Mouse (Mus musculus): Measurements from ENCODE around the gene E2f6. TPM values are rescaled to one million over a fixed set of nuclear protein-coding genes. Genes with fewer than 3 reads are reported as not detected.

Gene E2f6
- total and polyA plus RNA-seq, 3 experiments: 35.4 to 67.0 TPM; not detected in 1

- Histone ChIP-seq H3K79me2 (ENCODE audit: control insufficient read depth, insufficient read depth, low read length, poor library complexity) (no peaks in the 10 kb centered on the region), H3K27ac (ENCODE audit: control insufficient read depth, low read depth, low read length) (no peak overlapping the region), H3K36me3 (ENCODE audit: control insufficient read depth in 1 of 2, insufficient read depth in 2 of 2, low read length in 2 of 2) (peaks cover 0 to 10% of the 10 kb centered on the region in 2 experiments; a peak in 2 of 4 replicates), H3K9ac (ENCODE audit: control insufficient read depth, low read depth, low read length, poor library complexity, severe bottlenecking) (no peak overlapping the region), H3K4me3 (ENCODE audit: control insufficient read depth in 1 of 2, insufficient read depth in 1 of 2, low read depth in 2 of 2, low read length in 2 of 2) (no peak overlapping the region), H3K9me3 (replicated peaks; ENCODE audit: insufficient read depth, low read length) (no peaks in the 10 kb centered on the region), H3K27me3 (ENCODE audit: control insufficient read depth in 1 of 2, insufficient read depth in 2 of 2, low read length in 2 of 2) (peaks cover under 1 to 6% of the 10 kb centered on the region in 2 experiments; a peak in 3 of 4 replicates), H3K4me1 (ENCODE audit: control insufficient read depth in 1 of 2, insufficient read depth in 2 of 2, low read length in 2 of 2) (peaks cover 4 to 10% of the 10 kb centered on the region in 2 experiments)
- TF ChIP-seq ZNF384 (IDR thresholded peaks at IDR 0.05; ENCODE audit: low read depth, low read length) (no peak), KAT2A (conservative IDR thresholded peaks at IDR 0.05; ENCODE audit: low read depth, low read length) (no peak), E2F4 (IDR thresholded peaks at IDR 0.05; ENCODE audit: borderline replicate concordance, low read depth, low read length) (no peak), SMC3 (IDR thresholded peaks at IDR 0.05; ENCODE audit: low read depth, low read length) (no peak), MYC (IDR thresholded peaks at IDR 0.05; ENCODE audit: low read depth, low read length) (no peak), TAL1 (IDR thresholded peaks at IDR 0.05; ENCODE audit: low read length) (no peak), BHLHE40 (IDR thresholded peaks at IDR 0.05; ENCODE audit: borderline replicate concordance, low read depth, low read length) (no peak), POLR2A (IDR thresholded peaks at IDR 0.05; ENCODE audit: control insufficient read depth in 1 of 2, insufficient read depth in 1 of 2, low read depth in 1 of 2, low read length in 2 of 2, poor library complexity in 1 of 2) (no peak), MAZ (IDR thresholded peaks at IDR 0.05; ENCODE audit: low read depth, low read length) (no peak), TCF12 (IDR thresholded peaks at IDR 0.05; ENCODE audit: low read depth, low read length) (no peak), NRF1 (IDR thresholded peaks at IDR 0.05; ENCODE audit: insufficient read depth, low read depth, low read length, poor library complexity, severe bottlenecking) (no peak), GABPA (IDR thresholded peaks at IDR 0.05; ENCODE audit: low read depth, low read length) (no peak), HCFC1 (IDR thresholded peaks at IDR 0.05; ENCODE audit: low read depth, low read length) (no peak), USF1 (IDR thresholded peaks at IDR 0.05; ENCODE audit: low read depth, low read length) (no peak), RCOR1 (IDR thresholded peaks at IDR 0.05; ENCODE audit: low read depth, low read length) (no peak)
- no peak for DNase-seq (ENCODE audit: low read depth, low spot score)
Observed at GRCm38 (mm10) chr12:16867306-16867705, 56.5 kb downstream of the E2f6 start.

GRCm38 (mm10) chr12:16868618-16869017, 57.9 kb downstream of the E2f6 start:
- Histone ChIP-seq H3K27ac (ENCODE audit: control insufficient read depth, low read depth, low read length) (no peak overlapping the region), H3K9ac (ENCODE audit: control insufficient read depth, low read depth, low read length, poor library complexity, severe bottlenecking) (no peak overlapping the region), H3K4me1 (ENCODE audit: control insufficient read depth in 1 of 2, insufficient read depth in 2 of 2, low read length in 2 of 2) (peaks cover 4 to 10% of the 10 kb centered on the region in 2 experiments), H3K36me3 (ENCODE audit: control insufficient read depth in 1 of 2, insufficient read depth in 2 of 2, low read length in 2 of 2) (peaks cover 0 to 10% of the 10 kb centered on the region in 2 experiments; a peak in 2 of 4 replicates), H3K79me2 (ENCODE audit: control insufficient read depth, insufficient read depth, low read length, poor library complexity) (no peaks in the 10 kb centered on the region), H3K9me3 (replicated peaks; ENCODE audit: insufficient read depth, low read length) (no peaks in the 10 kb centered on the region), H3K4me3 (ENCODE audit: control insufficient read depth in 1 of 2, insufficient read depth in 1 of 2, low read depth in 2 of 2, low read length in 2 of 2) (no peak overlapping the region), H3K27me3 (ENCODE audit: control insufficient read depth in 1 of 2, insufficient read depth in 2 of 2, low read length in 2 of 2) (peaks cover 0 to 2% of the 10 kb centered on the region in 2 experiments; a peak in 1 of 4 replicates)
- TF ChIP-seq MYB (IDR thresholded peaks at IDR 0.05; ENCODE audit: low read depth, low read length): no peak
- no peak for TF ChIP-seq NELFE (IDR thresholded peaks at IDR 0.05; ENCODE audit: low read depth, low read length)
- no peak for TF ChIP-seq MYC (IDR thresholded peaks at IDR 0.05; ENCODE audit: low read depth, low read length)
- no peak for TF ChIP-seq USF2 (IDR thresholded peaks at IDR 0.05; ENCODE audit: borderline replicate concordance in 1 of 2, insufficient read depth in 1 of 2, low read depth in 1 of 2, low read length in 2 of 2)
- TF ChIP-seq CTCF (IDR thresholded peaks at IDR 0.05 in 2 of 3, conservative IDR thresholded peaks at IDR 0.05 in 1 of 3; ENCODE audit: control insufficient read depth in 1 of 3, insufficient read depth in 1 of 3, low read depth in 2 of 3, low read length in 3 of 3, poor library complexity in 1 of 3, severe bottlenecking in 1 of 3): no peak
- no peak for DNase-seq (ENCODE audit: low read depth, low spot score)
